Mouse (Mus musculus): ENCODE measurements at regions not wholly inside any gene's neighbourhood (a gene's known extent, or its start where the extent isn't known, plus 50 kb on each side); places are given as distances from the start of the nearest gene placed in this dataset.

GRCm38 (mm10) chr9:101473074-101473461, 221.5 kb upstream of the Ppp2r3a start:
- no peak for TF ChIP-seq CTCF (IDR thresholded peaks at IDR 0.05; ENCODE audit: extremely low read depth, insufficient read depth, low read length)
- TF ChIP-seq POLR2A (IDR thresholded peaks at IDR 0.05; ENCODE audit: extremely low read depth, insufficient read depth, low read length) = no peak

Data from cortical plate, adult 2 months (tissue).